ENCODE assay signal across 8 mouse cellular contexts in genomic region chr5:36397384-36397759, GRCm38 (mm10). TPM values are rescaled to one million over a fixed set of nuclear protein-coding genes. Genes with fewer than 3 reads are reported as not detected.
A peak's percentile ranks its signal among the peaks of the same experiment; 100 is the strongest.
DNase-seq lines count a peak whose midpoint lies in the region; ATAC-seq lines count a peak whose summit lies in the region.

No protein-coding gene starts in this region.

- no peak for ATAC-seq in erythroblast, adult 5-6 weeks (replicated peaks; ENCODE audit: low FRiP score, poor library complexity, severe bottlenecking)
- peak; percentile 27; the same call in 1 of the 2 replicates for ATAC-seq in neural tube, embryonic 12.5 days (ENCODE audit: low FRiP score, low read depth)

- H3K27me3 ChIP-seq in erythroblast, embryonic 14.5 days (ENCODE audit: control insufficient read depth): peaks cover 31% of the 10 kb centered on the region
- peaks cover 7% of the 10 kb centered on the region for H3K27me3 ChIP-seq in neural tube, embryonic 12.5 days (replicated peaks)

- H3K9me3 ChIP-seq in erythroblast, embryonic 14.5 days (ENCODE audit: control insufficient read depth, low read length): no peaks in the 10 kb centered on the region
- no peaks in the 10 kb centered on the region for H3K9me3 ChIP-seq in neural tube, embryonic 12.5 days

- peak overlapping the region; percentile 77 for H3K9ac ChIP-seq in neural tube, embryonic 12.5 days

- H3K27ac ChIP-seq in neural tube, embryonic 12.5 days: no peak overlapping the region

- H3K4me3 ChIP-seq in erythroblast, embryonic 14.5 days (replicated peaks): peak overlapping the region; percentile 13
- H3K4me3 ChIP-seq in neural tube, embryonic 12.5 days: peak overlapping the region; percentile 62

- no peaks in the 10 kb centered on the region for H3K4me1 ChIP-seq in erythroblast, embryonic 14.5 days (ENCODE audit: control insufficient read depth)
- peaks cover 13% of the 10 kb centered on the region for H3K4me1 ChIP-seq in neural tube, embryonic 12.5 days

- no peaks in the 10 kb centered on the region for H3K36me3 ChIP-seq in erythroblast, embryonic 14.5 days (ENCODE audit: control insufficient read depth)
- H3K36me3 ChIP-seq in neural tube, embryonic 12.5 days: no peaks in the 10 kb centered on the region

- WGBS in neural tube, embryonic 12.5 days: under 1% methylated on average over 36 of the region's 36 CpGs

- peak; percentile 35 for DNase-seq in right cerebral cortex, postnatal 4 days
- DNase-seq in right cerebral cortex, postnatal 14 days: no peak
- peak; percentile 44 for DNase-seq in kidney, postnatal 10 days
- DNase-seq in spleen, postnatal 36 days (ENCODE audit: low spot score in 2 of 2): no peak
- DNase-seq in cerebellum, adult 9-11 months: no peak

- peak overlapping the region; percentile 97 for H3K4me2 ChIP-seq in neural tube, embryonic 12.5 days (replicated peaks)

RNA-seq across cellular contexts. Expression of gene Sorcs2, which starts 0.6 kb away (rescaled TPM):
- polyA plus RNA-seq in erythroblast, embryonic 14.5 days (2012): not detected in 2 replicates
- total RNA-seq in erythroblast, adult 5-6 weeks (2015; ENCODE audit: low replicate concordance): not detected in 2 replicates
- not detected in 2 replicates for total RNA-seq in erythroblast, adult 5-6 weeks (2017; ENCODE audit: low replicate concordance)
- 11.0 and 12.1 TPM in 2 replicates for polyA plus RNA-seq in neural tube, embryonic 12.5 days (2016; fragmentation: Nextera tagmentation; extraction: Ambion mirVana)

Comparison
In these comparisons a context has a peak if more than half of its experiments do, and no peak if none do; other contexts are left out.
1. DNase-seq: peak in right cerebral cortex, postnatal 4 days (single experiment) and kidney, postnatal 10 days (single experiment); none in right cerebral cortex, postnatal 14 days (single experiment), spleen, postnatal 36 days (0 of 2) and cerebellum, adult 9-11 months (single experiment).
2. RNA of gene Sorcs2, which starts 0.6 kb away (polyA plus RNA-seq): 11.0 to 12.1 TPM in neural tube, embryonic 12.5 days; not detected in erythroblast, embryonic 14.5 days; every median in the first group is over 10 times any median in the second.